Mouse (Mus musculus) ovary, adult 2 months (tissue): ENCODE measurements around the gene Tmem38a. TPM values are rescaled to one million over a fixed set of nuclear protein-coding genes. Genes with fewer than 3 reads are reported as not detected.

Experiments
- polyA plus RNA-seq: library from polyadenylated mRNA; depleted of rRNA; stranded (reverse); fragments of >200 nt; gene quantifications from 2 replicates; pipeline ENCODE4 v1.2.3, GENCODE M21; 2012; rRNA removed

The Tmem38a gene
- polyA plus RNA-seq = 53.7 and 58.2 TPM in 2 replicates

DNA sequence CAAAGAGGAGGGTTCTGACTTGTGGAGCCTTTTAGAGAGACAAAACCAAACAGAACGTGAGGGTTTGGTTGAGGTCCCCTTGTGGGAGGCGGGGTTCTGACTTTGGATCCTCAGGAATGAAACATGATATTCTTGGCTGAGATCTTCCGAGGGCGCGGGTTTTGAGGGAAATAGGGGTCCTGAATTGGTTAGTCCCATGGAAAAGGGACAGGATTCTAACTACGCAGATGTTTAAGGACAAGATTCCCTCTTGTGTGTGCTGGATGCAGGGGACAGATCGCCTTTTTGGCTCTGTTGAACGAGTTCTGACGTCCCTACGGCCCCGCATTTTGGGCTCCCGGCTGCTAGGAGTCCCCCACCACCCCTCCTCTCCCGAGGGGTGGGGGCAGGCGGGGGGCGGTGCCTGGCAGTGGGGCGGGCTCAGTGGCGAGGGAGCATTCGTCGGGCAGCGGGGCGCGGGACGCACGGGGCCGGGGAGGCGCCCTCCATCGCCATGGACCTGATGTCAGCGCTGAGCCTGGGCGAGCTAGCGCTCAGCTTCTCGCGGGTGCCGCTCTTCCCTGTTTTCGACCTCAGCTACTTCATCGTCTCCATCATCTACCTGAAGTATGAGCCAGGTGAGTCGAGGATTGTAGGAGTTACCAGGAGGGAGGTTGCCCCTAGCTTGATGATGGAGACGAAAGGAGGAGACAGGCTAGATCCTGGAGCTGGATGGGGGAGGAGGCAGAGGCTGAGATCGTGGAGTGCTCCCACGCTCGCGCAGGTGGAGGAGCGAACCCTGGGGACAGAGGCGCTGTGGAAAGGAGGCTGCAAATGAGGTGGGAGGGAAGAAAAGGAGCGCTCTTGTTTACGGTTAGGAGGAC lies at the start of gene Tmem38a:
TSS of gene Tmem38a (plus strand) at position 445 of the 863 bp plus-strand sequence.

DNA sequence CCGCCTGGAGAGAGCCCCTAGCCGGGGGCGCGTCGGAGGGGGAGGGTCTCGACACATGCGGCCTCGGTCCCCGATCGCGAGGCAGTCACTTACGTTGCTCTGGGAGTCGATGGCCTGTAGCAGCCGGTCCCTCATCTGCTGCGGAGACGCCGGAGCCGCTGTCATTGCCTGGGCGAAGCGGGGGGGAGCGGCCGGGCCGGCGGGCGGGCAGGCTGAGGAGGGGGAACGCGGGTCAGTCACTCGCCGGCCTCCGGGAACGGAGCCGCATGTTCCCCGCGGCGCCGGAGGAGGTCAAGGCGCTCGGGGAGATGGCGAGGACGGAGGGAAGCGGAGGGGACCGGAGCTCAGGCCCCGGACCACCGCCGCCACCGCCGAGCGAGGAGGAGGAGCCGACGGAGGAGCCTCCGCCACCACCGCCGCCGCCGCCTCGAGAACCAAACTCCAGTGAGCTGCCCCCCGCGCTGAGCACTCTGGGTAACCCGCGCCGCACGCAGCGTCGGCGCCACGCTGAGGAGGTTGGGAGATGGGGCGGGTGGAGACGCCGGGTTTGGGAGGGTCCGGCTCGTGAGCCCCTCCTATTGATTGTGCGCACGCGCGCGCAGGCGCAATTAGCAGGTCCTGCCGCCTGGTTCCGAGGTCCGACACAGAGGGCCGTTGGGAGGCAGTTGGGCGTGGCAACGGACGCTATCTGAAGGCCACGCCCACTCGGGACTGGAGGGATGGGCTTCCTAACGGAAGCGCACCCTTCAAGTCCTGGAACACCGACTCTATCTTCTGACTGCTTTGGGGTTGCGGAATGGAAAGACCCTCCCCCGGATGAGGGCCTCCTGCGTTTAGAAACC lies 23.8 kb upstream of the Tmem38a start, which contains the start of gene Med26:
TSS of gene Med26 (minus strand) at position 469 of the 842 bp plus-strand sequence.

DNA sequence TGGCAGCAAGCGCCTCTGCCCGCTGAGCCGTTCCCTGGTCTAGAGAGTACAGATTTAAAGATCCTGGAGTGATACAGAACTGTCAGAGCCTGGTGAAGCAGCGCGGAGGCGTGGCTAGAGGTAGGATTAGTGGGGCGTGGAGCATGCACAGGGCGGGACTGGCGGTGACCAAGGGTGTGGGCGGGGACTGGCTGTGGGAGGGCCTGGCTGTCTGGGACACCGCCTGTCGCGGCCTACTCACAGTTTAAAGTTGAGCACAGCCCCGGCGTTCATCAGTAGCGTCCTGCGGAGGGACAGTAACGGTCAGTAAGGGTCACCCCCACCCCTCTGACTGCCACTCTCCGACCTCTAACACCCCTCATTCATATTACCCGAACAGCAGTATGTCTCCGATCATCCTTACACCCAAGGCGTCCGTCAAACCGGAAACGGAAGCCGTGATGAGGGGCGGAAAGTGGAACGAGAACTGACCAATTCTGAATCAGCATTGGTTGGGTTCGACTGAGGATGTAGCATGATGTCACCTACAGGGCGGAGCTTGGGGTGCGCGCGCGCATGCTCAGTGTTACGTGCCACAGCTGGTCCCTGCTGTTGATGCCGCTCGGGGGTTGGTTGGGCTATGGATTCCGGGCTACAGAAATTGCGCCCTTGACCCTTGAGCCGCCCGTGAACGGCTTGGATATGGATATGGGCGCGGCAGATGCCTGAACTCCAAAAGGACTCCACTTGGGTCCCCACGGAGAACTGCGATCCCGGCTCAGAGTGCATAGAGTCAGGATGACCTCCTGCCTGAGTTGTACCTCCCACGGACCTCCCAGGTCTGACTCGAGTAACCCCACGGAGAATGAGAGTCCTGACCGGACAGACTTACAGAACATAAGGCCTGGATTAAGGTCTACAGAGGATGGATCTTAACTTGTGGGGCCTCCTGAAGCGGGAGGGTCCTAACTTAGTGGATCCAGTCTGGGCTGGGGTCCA lies 933 bp upstream of the Tmem38a start, which contains the start of gene Smim7:
TSS of gene Smim7 (minus strand) at position 456 of the 978 bp plus-strand sequence.

Other genes starting within 250 kb of the Tmem38a start
- gene Eps15l1, start 150.6 kb upstream of the Tmem38a start, polyA plus RNA-seq = 51.1 and 52.0 TPM in 2 replicates
- gene Calr3, start 128.2 kb upstream of the Tmem38a start, polyA plus RNA-seq = 0.41 and 0.86 TPM in 2 replicates
- gene 1700030K09Rik, start 128.2 kb upstream of the Tmem38a start, polyA plus RNA-seq = 15.3 and 15.7 TPM in 2 replicates
- gene Cherp, start 96.8 kb upstream of the Tmem38a start, polyA plus RNA-seq = 59.9 and 80.5 TPM in 2 replicates
- 88.6 and 92.3 TPM in 2 replicates for gene Slc35e1, start 79.4 kb upstream of the Tmem38a start, polyA plus RNA-seq
- gene Med26, start 23.8 kb upstream of the Tmem38a start, polyA plus RNA-seq = 31.9 and 33.3 TPM in 2 replicates
- gene Smim7, start 967 bp upstream of the Tmem38a start, polyA plus RNA-seq = 39.8 and 43.6 TPM in 2 replicates
- 2.1 and 2.4 TPM in 2 replicates for gene Nwd1, start 74.7 kb downstream of the Tmem38a start, polyA plus RNA-seq
- 219 and 256 TPM in 2 replicates for gene Sin3b, start 151.2 kb downstream of the Tmem38a start, polyA plus RNA-seq
- 8.2 and 9.4 TPM in 2 replicates for gene F2rl3, start 189.8 kb downstream of the Tmem38a start, polyA plus RNA-seq